Mouse (Mus musculus): Measurements from ENCODE around the gene Vps45.
"Not testable (repeated sequence)": the region's sequence is repeated elsewhere in the genome, so short reads cannot be mapped to it uniquely, and the experiment has no call there.

The Vps45 gene

DNA sequence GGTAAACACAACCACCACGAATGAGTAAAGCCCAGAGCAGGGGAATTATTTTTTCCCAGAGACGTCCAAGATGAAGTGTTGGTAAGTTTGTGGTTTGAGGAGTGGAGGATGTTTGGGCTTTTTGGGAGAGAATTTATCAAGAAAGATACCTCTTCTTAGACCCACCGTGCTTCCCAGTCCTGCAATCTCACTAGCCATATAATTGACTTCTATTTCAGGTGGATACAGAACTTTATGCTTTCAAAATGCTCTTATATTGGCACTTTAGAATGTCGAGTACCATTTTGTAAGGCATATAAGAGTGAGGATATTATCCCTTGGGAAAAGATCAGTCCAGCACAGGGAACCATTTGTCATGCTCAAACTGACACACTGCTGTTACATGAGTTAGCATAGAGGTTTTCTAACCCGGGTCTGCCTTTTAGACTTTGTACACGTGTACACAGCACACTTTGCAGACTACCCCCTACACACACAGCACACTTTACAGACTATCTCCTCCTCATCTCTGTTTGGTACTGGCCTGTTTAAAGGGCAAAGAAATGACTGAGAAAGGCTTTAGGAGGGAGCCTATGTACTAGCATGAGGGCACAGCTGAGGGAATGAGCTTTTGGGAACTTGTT lies 61.7 kb downstream of the Vps45 start:
- no peak for DNase-seq (ENCODE audit: low spot score)

DNA sequence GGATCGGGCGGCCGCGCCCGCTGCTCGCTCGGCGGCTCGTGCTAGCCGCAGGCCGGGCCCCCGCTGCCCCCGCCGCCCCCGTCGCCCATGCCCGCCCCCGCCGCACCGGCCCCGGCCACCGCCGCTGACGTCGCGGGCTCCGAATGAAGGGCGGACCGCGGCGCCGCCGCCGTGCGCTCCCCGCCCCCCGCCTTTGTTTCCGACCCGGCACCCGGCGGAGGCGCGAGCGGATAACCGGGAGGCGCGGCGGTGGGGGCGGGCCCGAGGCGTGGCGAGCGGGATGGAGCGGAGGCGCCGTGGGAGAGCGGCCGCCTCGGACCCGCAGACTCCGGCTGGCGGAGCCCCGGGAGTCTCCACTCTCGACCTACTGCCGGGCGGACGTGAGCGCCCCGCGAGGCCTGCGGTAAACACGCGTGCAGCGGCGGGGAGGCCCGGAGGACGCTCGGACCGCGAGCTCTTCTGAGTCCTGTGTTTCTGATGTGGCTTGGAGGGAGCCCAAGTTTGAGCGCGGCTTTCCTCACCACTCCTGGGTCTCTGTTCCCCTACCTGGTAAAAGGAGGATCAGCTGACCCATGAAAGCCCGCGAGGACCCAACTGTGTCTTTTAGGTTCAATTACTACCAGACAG lies 62.4 kb downstream of the Vps45 start, which contains the start of gene Plekho1:
Plekho1 (minus strand) TSS at position 200 of the 627 bp plus-strand sequence.
- peak; percentile 54 for DNase-seq (ENCODE audit: low spot score)

- DNase-seq (ENCODE audit: low spot score): no peak
Measured at GRCm38 (mm10) chr3:95994975-95995801, 63.1 kb downstream of the Vps45 start.

DNA sequence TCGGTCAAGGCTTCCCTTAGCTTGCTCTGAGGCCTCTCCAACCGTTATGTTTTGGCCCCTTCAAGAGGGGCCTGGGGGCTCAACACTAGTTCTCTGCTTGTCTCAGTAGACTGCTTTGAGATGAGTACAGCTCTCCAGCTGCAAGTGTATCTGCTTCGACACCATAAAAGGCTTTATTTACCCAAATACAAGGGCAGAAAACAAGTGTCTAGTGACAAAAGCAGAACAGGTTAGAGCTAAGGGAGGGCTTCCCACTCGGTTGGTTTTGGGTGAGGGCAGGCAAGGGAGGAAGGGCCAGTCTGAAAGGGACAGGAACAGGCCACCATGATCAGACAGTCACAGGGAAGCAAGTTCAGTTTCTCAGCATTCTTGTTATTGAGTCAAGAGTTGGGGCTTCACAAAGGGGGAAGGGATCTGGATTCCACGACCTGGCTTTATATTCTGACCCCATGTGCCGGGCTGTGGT lies 63.9 kb downstream of the Vps45 start:
- no peak for DNase-seq (ENCODE audit: low spot score)

DNA sequence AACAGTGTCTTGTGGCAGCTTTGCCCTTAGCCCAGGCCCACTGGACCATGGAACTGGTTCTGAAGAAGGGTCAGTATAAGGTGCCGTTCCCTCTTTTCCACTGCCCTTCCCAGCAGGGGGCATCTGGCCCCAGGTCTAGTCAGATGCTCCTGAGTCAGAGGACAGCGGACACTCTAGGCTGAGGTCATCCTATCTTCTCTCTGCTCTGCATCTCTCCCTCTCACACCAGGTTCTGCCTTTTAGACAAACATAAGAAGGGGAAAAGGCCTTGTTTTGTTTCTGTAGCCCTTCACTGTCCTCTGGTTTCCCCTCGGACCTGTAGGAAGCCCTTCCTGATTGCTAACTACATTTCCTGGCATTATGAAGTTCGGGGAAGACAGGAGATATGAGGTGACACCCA lies 64.4 kb downstream of the Vps45 start:
- DNase-seq (ENCODE audit: low spot score): no peak

DNA sequence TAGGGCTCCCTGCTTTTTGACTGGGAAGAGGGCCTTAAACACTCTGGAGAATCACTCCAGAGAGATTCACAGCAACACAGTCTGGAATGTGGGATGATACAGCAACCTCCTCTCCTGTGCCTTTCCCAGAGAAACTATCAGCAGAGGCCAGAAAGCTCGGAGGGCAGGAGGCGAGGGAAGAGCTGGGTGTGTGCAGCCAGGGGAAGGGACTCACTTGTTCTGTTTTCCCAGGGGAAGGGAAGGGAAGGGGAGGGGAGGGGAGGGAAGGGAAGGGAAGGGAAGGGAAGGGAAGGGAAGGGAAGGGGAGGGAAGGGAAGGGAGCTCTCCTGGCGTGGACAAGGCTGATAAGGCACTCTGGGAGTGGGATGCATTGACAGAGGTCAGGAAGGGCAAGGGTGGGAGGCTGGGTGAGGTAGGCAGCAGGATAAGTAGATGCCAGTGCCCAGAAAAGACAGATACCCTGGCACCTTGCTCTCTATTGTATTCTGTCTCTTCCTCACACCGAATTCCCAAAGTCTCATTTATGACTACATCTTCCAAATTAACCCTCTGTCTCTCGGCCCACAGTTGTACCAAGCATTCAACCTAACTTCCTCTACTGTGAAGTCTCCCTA lies 65.2 kb downstream of the Vps45 start:
- DNase-seq (ENCODE audit: low spot score): no peak

- no peak for DNase-seq (ENCODE audit: low spot score)
Measured at GRCm38 (mm10) chr3:95990413-95990941, 67.8 kb downstream of the Vps45 start.

DNA sequence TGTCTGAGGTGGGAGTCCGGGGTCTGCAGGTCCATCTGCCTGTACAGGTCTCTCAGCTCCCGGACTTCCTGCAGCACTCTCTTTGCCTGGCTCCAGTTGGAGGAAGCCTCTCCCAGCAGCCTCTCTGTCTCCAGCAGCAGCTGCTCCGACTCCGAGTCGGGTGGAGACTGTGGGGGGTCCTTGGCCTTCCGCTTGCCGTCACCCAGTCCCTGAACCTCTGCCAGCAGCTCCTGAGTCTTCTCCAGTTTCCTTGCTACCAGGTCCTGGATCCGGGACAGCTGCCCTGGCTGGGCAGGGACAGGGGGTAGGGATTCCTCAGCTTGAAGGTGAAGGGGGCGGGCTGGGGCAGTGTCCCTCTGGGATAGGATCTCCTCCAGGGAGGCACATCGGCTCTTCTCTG lies 69.3 kb downstream of the Vps45 start:
- peak; percentile 44 for DNase-seq (ENCODE audit: low spot score)

- no peak for DNase-seq (ENCODE audit: low spot score)
Measured at GRCm38 (mm10) chr3:95988138-95988537, 70.1 kb downstream of the Vps45 start.

DNA sequence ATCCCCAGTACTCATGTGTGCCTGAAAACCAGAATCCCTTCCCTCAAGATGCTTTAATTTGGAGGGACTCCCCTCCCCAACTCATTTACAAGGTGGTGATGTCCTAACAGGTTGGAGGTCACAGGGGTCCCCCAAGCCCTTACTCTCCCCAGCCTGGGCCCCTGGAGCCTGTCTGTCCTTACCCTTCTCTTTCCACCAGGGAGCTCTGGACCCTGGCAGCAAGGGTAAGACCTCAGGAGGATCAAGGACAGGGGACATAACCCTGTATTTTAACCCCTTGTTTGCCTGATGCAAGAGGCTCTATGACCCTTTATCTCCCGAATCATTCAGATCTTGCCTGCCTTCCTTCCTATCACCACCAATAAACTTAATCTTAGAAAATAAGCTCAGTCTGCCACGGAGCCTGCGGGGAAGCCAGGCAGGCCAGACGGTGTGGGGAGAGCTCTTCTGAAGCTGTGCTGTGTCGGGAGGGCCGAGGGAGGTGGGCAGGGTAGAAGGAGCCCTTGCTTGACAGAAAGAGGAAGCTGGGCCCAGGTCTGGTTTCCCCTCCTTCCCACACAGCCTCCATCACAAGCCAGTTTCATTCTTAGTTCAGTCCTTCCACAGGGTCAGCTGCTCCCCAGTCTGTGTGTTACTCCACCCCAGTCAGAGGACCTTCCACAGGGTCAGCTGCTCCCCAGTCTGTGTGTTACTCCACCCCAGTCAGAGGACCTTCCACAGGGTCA lies 70.7 kb downstream of the Vps45 start:
- DNase-seq (ENCODE audit: low spot score): no peak

DNA sequence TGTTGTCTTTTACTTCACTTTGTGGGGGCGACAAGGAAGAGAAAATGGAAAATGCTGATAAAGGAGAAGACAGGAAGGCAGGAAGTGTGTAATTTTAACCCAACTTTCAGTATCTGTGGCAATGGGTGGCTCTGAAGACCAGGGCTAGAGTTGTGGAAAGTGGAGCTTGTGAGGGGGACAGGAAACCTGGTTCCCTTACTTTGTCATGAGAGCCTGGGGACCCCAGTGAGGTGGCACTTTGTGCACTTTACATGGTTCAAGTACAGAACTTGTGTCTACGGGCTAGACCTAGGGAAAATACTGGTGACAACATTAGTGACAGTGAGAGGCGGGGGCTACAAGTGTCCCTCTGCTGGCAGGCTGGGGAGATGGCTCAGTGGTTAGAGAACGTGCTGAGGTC lies 71.3 kb downstream of the Vps45 start:
- no peak for DNase-seq (ENCODE audit: low spot score)

GRCm38 (mm10) chr3:95986001-95986622 lies 72.2 kb downstream of the Vps45 start:
- DNase-seq (ENCODE audit: low spot score): no peak

DNA sequence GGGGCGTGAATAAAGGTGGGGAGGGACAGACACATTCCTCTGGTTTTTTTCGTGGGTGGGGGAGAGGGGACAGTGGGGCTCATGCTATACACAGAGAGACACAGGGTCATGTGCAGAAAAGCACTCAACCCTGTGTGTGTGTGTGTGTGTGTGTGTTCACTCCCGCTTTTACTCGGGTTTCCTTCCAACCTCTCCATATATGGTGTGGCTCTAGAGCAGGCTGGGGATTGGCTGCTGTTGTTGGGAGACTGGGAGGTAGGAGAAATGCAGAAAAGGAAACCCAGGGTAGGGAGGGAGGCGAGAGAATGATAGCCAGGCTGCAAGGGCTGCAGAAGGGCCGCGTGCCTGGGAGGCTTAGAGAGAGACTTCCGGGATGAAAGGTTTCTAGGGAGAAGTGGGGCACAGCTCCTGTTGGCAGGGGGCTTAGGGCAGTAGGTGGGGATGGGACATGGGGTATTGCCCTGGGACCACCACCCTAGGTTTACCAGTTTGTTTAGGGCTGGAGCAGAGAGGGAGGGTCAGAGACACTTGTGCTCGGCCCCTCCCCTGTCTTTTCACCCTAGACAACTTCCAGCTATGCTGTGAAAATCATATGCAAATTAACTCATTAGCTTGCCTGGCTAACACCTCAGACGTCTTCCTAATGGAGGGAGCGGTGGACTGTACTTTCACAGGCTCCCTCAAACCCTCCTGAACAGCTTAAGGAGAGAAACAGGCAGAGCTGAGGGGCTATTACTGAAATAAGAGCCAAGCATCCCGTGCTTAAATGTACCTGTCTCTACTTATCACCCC lies 72.9 kb downstream of the Vps45 start:
- peak; percentile 46 for DNase-seq (ENCODE audit: low spot score)

GRCm38 (mm10) chr3:95982129-95982528 lies 76.1 kb downstream of the Vps45 start:
- DNase-seq (ENCODE audit: low spot score): no peak

DNA sequence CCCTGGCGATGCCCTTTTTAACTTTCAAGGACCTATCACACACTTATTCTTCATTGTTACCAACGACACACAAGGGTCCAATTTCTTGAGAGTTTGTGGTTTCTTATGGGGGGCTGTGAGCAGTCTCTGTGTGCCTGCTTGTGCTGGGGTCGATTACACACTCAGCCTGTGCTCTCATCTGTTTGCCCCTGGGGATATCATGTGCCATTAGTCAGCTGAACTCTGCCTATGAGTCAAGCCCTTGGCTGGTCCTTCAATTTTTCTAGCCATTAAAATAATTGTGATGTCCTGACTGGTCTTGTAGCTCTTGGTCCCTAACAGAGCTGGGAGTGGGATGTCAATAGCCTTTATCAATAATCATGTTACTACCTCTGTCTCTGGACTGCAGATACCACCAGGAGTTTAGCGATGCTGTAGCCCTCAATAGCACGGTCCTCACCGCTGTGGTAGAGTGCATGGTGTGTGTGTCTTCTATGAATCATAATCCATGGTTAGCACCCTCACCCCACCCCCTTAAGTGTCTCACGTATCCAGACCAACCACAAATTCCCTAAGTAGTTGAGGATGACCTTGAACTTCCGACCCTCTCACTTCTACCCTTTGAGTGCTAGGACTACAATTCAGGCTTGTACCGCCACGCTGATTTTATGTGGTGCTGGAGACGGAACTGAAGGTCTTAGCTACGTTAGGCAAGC lies 77.8 kb downstream of the Vps45 start:
- no peak for DNase-seq (ENCODE audit: low spot score)

DNA sequence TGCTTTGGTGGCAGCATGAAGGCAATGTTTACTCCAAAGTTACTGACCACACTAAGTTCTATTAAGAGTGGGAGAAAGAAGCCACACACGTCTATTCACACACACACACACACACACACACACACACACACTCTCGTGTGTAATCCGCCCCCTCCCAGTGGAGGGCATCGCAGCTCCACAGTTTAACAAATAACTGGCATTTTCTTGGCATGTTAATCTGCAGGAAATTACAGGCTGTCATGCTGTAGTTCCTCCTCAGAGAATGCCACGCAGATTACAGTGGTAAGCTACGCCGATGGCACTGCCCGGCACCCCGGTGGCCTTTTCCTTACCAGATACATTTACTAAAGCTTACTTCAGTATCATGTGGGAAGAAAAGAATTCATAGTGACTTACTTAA lies 80.0 kb downstream of the Vps45 start:
- DNase-seq (ENCODE audit: low spot score): no peak

DNA sequence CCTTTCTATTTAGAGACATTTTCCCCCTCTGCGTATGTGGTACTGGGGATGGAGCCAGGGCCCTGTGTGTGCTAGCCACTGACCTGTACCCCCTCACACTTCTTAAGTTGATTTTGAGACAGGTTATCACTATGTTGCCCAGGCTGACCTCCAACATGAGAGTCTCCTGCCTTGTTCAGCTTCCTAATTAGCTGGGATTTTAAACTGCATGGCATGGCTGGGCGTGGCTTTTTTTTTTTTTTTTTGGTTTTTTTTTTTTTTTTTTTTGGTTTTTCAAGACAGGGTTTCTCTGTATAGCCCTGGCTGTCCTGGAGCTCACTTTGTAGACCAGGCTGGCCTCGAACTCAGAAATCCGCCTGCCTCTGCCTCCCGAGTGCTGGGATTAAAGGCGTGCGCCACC lies 80.7 kb downstream of the Vps45 start:
- DNase-seq (ENCODE audit: low spot score): not testable (repeated sequence)

GRCm38 (mm10) chr3:95977079-95977478 lies 81.2 kb downstream of the Vps45 start:
- no peak for DNase-seq (ENCODE audit: low spot score)

GRCm38 (mm10) chr3:95972873-95973634 lies 85.2 kb downstream of the Vps45 start:
- no peak for DNase-seq (ENCODE audit: low spot score)
